13 mouse cellular contexts compared by ENCODE assay signal in genomic region chr14:48225810-48226446, GRCm38 (mm10).
DNase-seq lines count a peak whose midpoint lies in the region; ATAC-seq and TF ChIP-seq lines count a peak whose summit lies in the region.
"Had no signal": no experiment of that assay in that cellular context is flagged by ENCODE, and none has a peak within 500 bp of the region (broad histone marks: within the 10 kb centered on the region; RNA-seq: fewer than 3 reads in every experiment).

No protein-coding gene starts in this region.

- intact Hi-C loops in gastrocnemius, adult 2 months (cut with DNase I) = no loop called here

- no peak overlapping the region for H3K4me2 ChIP-seq in lung, embryonic 16.5 days (ENCODE audit: low read depth, low read length)
- H3K4me2 ChIP-seq: limb, embryonic 13.5 days; lung, embryonic 15.5 days had no signal

- DNase-seq in gastrocnemius, adult 18-20 months (ENCODE audit: low spot score) = peak; percentile 11
- DNase-seq in gastrocnemius, adult 2 months = no peak
- no peak for DNase-seq in lung, postnatal 4 days
- peak; percentile 31 for DNase-seq in CD8-positive naive resting alpha-beta T cell, adult 2 months (ENCODE audit: low read depth in 2 of 2, low spot score in 2 of 2)
- DNase-seq in natural killer cell, adult 2 months (ENCODE audit: low spot score in 2 of 2) = peak; percentile 41 to 50
- DNase-seq in MN1 (ENCODE audit: low spot score) (no peak), adipocyte (ENCODE audit: low spot score) (no peak)
- DNase-seq: adrenal gland, adult 2 months; layer of hippocampus, postnatal 36 days; spleen, adult 18-20 months had no signal

- 34% methylated on average over 7 of the region's 7 CpGs for WGBS in lung, embryonic 16.5 days

- H3K27ac ChIP-seq in gastrocnemius, adult 2 months = no peak overlapping the region
- 0 out of 2 replicates have a peak overlapping the region, but pooled peaks have one; percentile 12 for H3K27ac ChIP-seq in lung, embryonic 16.5 days (ENCODE audit: low read length)
- H3K27ac ChIP-seq: limb, embryonic 13.5 days; lung, embryonic 15.5 days had no signal

- H3K9ac ChIP-seq in lung, embryonic 16.5 days (ENCODE audit: low read length) = no peak overlapping the region
- H3K9ac ChIP-seq: limb, embryonic 13.5 days; lung, embryonic 15.5 days had no signal

- no peak for TF ChIP-seq CTCF in gastrocnemius, adult 2 months (IDR thresholded peaks at IDR 0.05)

- 0 out of 2 replicates have a peak, but pooled peaks have one; percentile 10 for ATAC-seq in lung, embryonic 16.5 days (ENCODE audit: low read depth)

- no peaks in the 10 kb centered on the region for H3K9me3 ChIP-seq in lung, embryonic 16.5 days (ENCODE audit: control insufficient read depth, low read length)
- H3K9me3 ChIP-seq: lung, embryonic 15.5 days had no signal

- no peaks in the 10 kb centered on the region for H3K36me3 ChIP-seq in lung, embryonic 16.5 days (ENCODE audit: control insufficient read depth, insufficient read depth, low read length)
- H3K36me3 ChIP-seq: lung, embryonic 15.5 days had no signal

- peaks cover 24% of the 10 kb centered on the region for H3K4me1 ChIP-seq in lung, embryonic 16.5 days (replicated peaks; ENCODE audit: control insufficient read depth, insufficient read depth, low read length)

- no peak overlapping the region for H3K4me3 ChIP-seq in gastrocnemius, adult 2 months
- no peak overlapping the region for H3K4me3 ChIP-seq in lung, embryonic 16.5 days (ENCODE audit: low read length)
- H3K4me3 ChIP-seq: limb, embryonic 13.5 days; lung, embryonic 15.5 days had no signal

- H3K27me3 ChIP-seq in lung, embryonic 16.5 days (ENCODE audit: control insufficient read depth, insufficient read depth, low read depth, low read length) = no peaks in the 10 kb centered on the region
- H3K27me3 ChIP-seq: limb, embryonic 13.5 days; lung, embryonic 15.5 days had no signal

Comparison
In these comparisons a context has a peak if more than half of its experiments do, and no peak if none do; other contexts are left out.
1. DNase-seq: peak in gastrocnemius, adult 18-20 months (single experiment), CD8-positive naive resting alpha-beta T cell, adult 2 months (2 of 2) and natural killer cell, adult 2 months (2 of 2); none in gastrocnemius, adult 2 months (single experiment), lung, postnatal 4 days (0 of 2), MN1 (single experiment) and adipocyte (single experiment).